Mouse (Mus musculus) heart, adult 2 months (tissue): ENCODE measurements around the gene Aldh3b1. TPM values are rescaled to one million over a fixed set of nuclear protein-coding genes. Genes with fewer than 3 reads are reported as not detected.

ENCODE experiments used
- DNase-seq, 2 experiments: peaks; one replicate each; pipeline ENCODE4 v3.0.0; 2021
- H3K27ac ChIP-seq: fragments of 200-600 bp; 2 replicates; pipeline ENCODE4 v1.8.1; 2022
- H3K27me3 ChIP-seq: fragments of 200-500 bp; 2 replicates; pipeline ENCODE4 v1.6.1; 2012; ENCODE audit warnings: mild to moderate bottlenecking, low read length, inconsistent platforms, mixed read lengths; ENCODE audit not compliant: control insufficient read depth, insufficient read depth
- H3K36me3 ChIP-seq: fragments of 200-500 bp; 2 replicates; pipeline ENCODE4 v1.6.1; 2012; ENCODE audit warnings: low read length, inconsistent platforms; ENCODE audit not compliant: control insufficient read depth, insufficient read depth
- H3K4me1 ChIP-seq: fragments of 200-500 bp; 2 replicates; pipeline ENCODE4 v1.6.1; 2011; ENCODE audit warnings: low read length; ENCODE audit not compliant: control insufficient read depth, insufficient read depth
- H3K4me3 ChIP-seq: fragments of 200-600 bp; 2 replicates; pipeline ENCODE4 v1.8.1; 2022
- H3K79me2 ChIP-seq: fragments of 200-500 bp; replicated peaks from 2 replicates; pipeline ENCODE4 v1.6.1; 2012; ENCODE audit warnings: mild to moderate bottlenecking, inconsistent platforms, low read length, moderate library complexity, mixed read lengths; ENCODE audit not compliant: control insufficient read depth, insufficient read depth
- H3K9ac ChIP-seq: fragments of 200-500 bp; 2 replicates; pipeline ENCODE4 v1.6.1; 2012; ENCODE audit warnings: low read depth, mild to moderate bottlenecking, control low read depth, inconsistent platforms, low read length, mixed read lengths
- CTCF ChIP-seq: fragments of 200-600 bp; IDR thresholded peaks from 2 replicates; pipeline ENCODE4 v1.8.1; 2022; ENCODE audit warnings: antibody characterized with exemption, mild to moderate bottlenecking, moderate library complexity
- EP300 ChIP-seq: fragments of 200-500 bp; IDR thresholded peaks from 2 replicates; pipeline ENCODE4 v1.6.1; 2011; ENCODE audit warnings: low read depth, low read length, control low read depth; ENCODE audit not compliant: insufficient read depth
- POLR2A ChIP-seq: fragments of 200-500 bp; IDR thresholded peaks from 2 replicates; pipeline ENCODE4 v1.6.1; 2011; ENCODE audit warnings: mild to moderate bottlenecking, low read depth, low read length, control low read depth; ENCODE audit not compliant: insufficient read depth
- WGBS: fragments of 180-500 bp; shearing (Covaris S2); methylation state at CpG from one replicate; pipeline ENCODE4 v1.1.7; 2018; 5-methylcytosine and 5-hydroxymethylcytosine counted together
- intact Hi-C: fragments of 180-260 bp; cut with DNase I; formaldehyde crosslinking; loops from one replicate; pipeline ENCODE4 v1.15.1; 2025
- polyA plus RNA-seq: library from polyadenylated mRNA; depleted of rRNA; stranded (reverse); fragments of >200 nt; gene quantifications from 2 replicates; pipeline ENCODE4 v1.2.3, GENCODE M21; 2012
- total RNA-seq, 2 experiments: library from RNA; stranded (reverse); gene quantifications; 2 replicates each; pipeline ENCODE4 v1.2.3; 2021

Gene Aldh3b1
- total and polyA plus RNA-seq, 3 experiments = 1.6 to 4.8 (median 1.7) TPM

- H3K27ac ChIP-seq = no peak overlapping the region
- H3K27me3 ChIP-seq = no peaks in the 10 kb centered on the region
- no peak for DNase-seq
- intact Hi-C loops = loop anchor here (1.0 kb wide), 1 partner anchor 65 kb away; no protein-coding TSS in a partner anchor
- WGBS = 77% methylated on average over 3 of the region's 3 CpGs
- H3K79me2 ChIP-seq = no peaks in the 10 kb centered on the region
- no peaks in the 10 kb centered on the region for H3K36me3 ChIP-seq
- H3K4me3 ChIP-seq = no peak overlapping the region
- no peak for TF ChIP-seq POLR2A
- no peak for TF ChIP-seq CTCF
- TF ChIP-seq EP300 = no peak
- H3K4me1 ChIP-seq = no peaks in the 10 kb centered on the region; the same call in 1 of the 2 replicates
- no peak overlapping the region for H3K9ac ChIP-seq
These were observed 18.2 kb upstream of the Aldh3b1 start for GRCm38 (mm10) chr19:3947813-3948212.

- TF ChIP-seq POLR2A = no peak
- peak; percentile 75; the same call in 1 of the 2 replicates for TF ChIP-seq EP300
- peak; percentile 100 for TF ChIP-seq CTCF
- Histone ChIP-seq H3K9ac (no peak overlapping the region), H3K27me3 (no peaks in the 10 kb centered on the region), H3K79me2 (no peaks in the 10 kb centered on the region), H3K4me3 (no peak overlapping the region), H3K36me3 (no peaks in the 10 kb centered on the region), H3K4me1 (no peaks in the 10 kb centered on the region; the same call in 1 of the 2 replicates), H3K27ac (peak overlapping the region; percentile 47; the same call in 1 of the 2 replicates)
- intact Hi-C loops = loop anchor here (1.0 kb wide), 2 partner anchors 34 to 67 kb away; no protein-coding TSS in a partner anchor
- WGBS = 31% methylated on average over 2 of the region's 2 CpGs
- peak; percentile 62 to 70 for DNase-seq
These were observed 17.1 kb upstream of the Aldh3b1 start for GRCm38 (mm10) chr19:3946715-3947114.

- peak overlapping the region; percentile 47; the same call in 1 of the 2 replicates for H3K27ac ChIP-seq
- no peaks in the 10 kb centered on the region; the same call in 1 of the 2 replicates for H3K4me1 ChIP-seq
- no peaks in the 10 kb centered on the region for H3K79me2 ChIP-seq
- no peak overlapping the region for H3K9ac ChIP-seq
- H3K4me3 ChIP-seq = no peak overlapping the region
- H3K36me3 ChIP-seq = no peaks in the 10 kb centered on the region
- TF ChIP-seq CTCF (no peak), EP300 (peak; percentile 88), POLR2A (no peak)
- DNase-seq = no peak
- WGBS = 21% methylated on average over 10 of the region's 10 CpGs
- no peaks in the 10 kb centered on the region for H3K27me3 ChIP-seq
- intact Hi-C loops = loop anchor here (1.0 kb wide), 1 partner anchor 34 kb away; no protein-coding TSS in a partner anchor
These were observed 16.4 kb upstream of the Aldh3b1 start for GRCm38 (mm10) chr19:3945872-3946564.

GRCm38 (mm10) chr19:3942986-3943735, 13.6 kb upstream of the Aldh3b1 start:
- DNase-seq = peak in 1 of 2 experiments; percentile 65
- intact Hi-C loops = no loop called here
- H3K79me2 ChIP-seq = no peaks in the 10 kb centered on the region
- no peak overlapping the region for H3K9ac ChIP-seq
- WGBS = 36% methylated on average over 27 of the region's 27 CpGs
- no peaks in the 10 kb centered on the region for H3K36me3 ChIP-seq
- no peak overlapping the region for H3K27ac ChIP-seq
- H3K4me1 ChIP-seq = no peaks in the 10 kb centered on the region; the same call in 1 of the 2 replicates
- TF ChIP-seq EP300 (no peak), CTCF (peak; percentile 20; the same call in 1 of the 2 replicates)
- H3K27me3 ChIP-seq = no peaks in the 10 kb centered on the region
- H3K4me3 ChIP-seq = no peak overlapping the region

GRCm38 (mm10) chr19:3942315-3942714, 12.7 kb upstream of the Aldh3b1 start:
- intact Hi-C loops = no loop called here
- WGBS = 87% methylated on average over 7 of the region's 7 CpGs

More at GRCm38 (mm10) chr19:3942315-3942714, 12.7 kb upstream of the Aldh3b1 start:
- H3K9ac ChIP-seq = no peak overlapping the region
- TF ChIP-seq CTCF (no peak), POLR2A (no peak), EP300 (no peak)
- DNase-seq = no peak
- H3K4me1 ChIP-seq = no peaks in the 10 kb centered on the region; the same call in 1 of the 2 replicates
- no peaks in the 10 kb centered on the region for H3K79me2 ChIP-seq
- H3K27ac ChIP-seq = no peak overlapping the region
- no peaks in the 10 kb centered on the region for H3K36me3 ChIP-seq
- H3K27me3 ChIP-seq = no peaks in the 10 kb centered on the region
- H3K4me3 ChIP-seq = no peak overlapping the region
